Mouse (Mus musculus) adrenal gland, adult 18-20 months (tissue): ENCODE data around the gene Fgf22. TPM values are rescaled to one million over a fixed set of nuclear protein-coding genes. Genes with fewer than 3 reads are reported as not detected.

Experiments used
- DNase-seq, 2 experiments: peaks; one replicate each; pipeline ENCODE4 v3.0.0; 2021 to 2022; ENCODE audit warnings: low spot score in 2 of 2
- long read RNA-seq, 2 experiments: library from polyadenylated mRNA; stranded (forward); transcript quantifications; one replicate each; pipeline ENCODE4 v2.0.0; 2021
- total RNA-seq, 2 experiments: library from RNA; stranded (reverse); gene quantifications; 1 replicate in 1 of 2; 2 replicates in 1 of 2; pipeline ENCODE4 v1.2.3; 2021

Fgf22 gene
- under 1 TPM in 1 of 2 experiments, not detected in 1; 0.13 TPM for total RNA-seq
- long read RNA-seq, experiment 1, partial matches to known transcripts = 0 of 2 reads
- long read RNA-seq, experiment 1, other reads (novel, unspliced or antisense) = 1 of 2 reads
- long read RNA-seq, experiment 2, partial matches to known transcripts = 0 of 1 reads
- long read RNA-seq, experiment 2, other reads (novel, unspliced or antisense) = 0 of 1 reads

DNA sequence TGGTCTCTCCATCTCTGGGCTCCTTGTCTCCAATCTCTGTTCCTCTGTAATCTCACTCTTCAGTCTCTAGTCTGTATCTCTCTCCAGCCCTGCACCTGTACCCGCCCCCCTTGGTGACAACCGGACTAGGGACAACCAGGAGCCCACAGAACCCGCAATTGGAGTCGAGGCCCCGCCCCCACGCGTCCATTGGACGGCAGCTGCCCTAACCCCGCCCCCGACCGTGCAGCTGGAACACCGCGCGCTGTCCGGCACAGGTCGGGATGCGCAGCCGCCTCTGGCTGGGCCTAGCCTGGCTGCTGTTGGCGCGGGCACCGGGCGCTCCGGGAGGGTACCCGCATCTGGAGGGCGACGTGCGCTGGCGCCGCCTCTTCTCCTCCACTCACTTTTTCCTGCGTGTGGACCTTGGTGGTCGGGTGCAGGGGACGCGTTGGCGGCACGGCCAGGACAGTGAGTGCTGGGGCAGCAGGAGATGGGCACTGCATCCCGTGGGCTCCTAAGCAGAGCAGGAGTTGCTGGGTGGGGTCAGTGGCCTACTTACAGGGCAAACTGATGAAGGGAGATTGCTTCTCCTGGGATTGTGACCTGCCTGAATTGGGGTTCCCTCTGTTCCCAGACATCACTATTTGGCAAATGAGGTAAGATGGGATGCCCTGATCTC is at the start of gene Fgf22:
Fgf22 (plus strand) TSS at position 221 of the 661 bp plus-strand sequence.
- DNase-seq = peak; percentile 66 to 68

DNA sequence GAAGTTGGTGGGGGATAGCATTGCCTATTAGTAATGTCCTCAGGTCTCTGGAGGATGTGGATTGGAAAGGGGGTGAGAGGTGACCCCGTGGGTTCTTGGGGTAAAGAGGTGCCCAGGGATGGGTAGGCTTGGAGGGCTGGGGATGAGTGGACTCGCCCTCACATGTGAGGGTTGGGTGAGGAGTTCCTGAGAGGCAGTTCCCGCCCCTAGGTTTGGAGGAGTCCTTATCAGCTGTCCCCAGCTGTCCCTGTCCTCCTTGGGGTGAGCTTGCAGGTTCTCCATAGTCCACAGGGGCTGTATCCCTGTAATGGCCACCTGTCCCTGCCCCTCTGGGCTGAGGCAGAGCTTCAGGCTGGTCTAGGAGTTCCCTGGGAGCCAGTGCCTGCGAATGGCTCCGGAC is 48.9 kb upstream of the Fgf22 start:
- no peak for DNase-seq

- no peak for DNase-seq
These were observed 48.3 kb upstream of the Fgf22 start for GRCm38 (mm10) chr10:79706406-79707094.

DNA sequence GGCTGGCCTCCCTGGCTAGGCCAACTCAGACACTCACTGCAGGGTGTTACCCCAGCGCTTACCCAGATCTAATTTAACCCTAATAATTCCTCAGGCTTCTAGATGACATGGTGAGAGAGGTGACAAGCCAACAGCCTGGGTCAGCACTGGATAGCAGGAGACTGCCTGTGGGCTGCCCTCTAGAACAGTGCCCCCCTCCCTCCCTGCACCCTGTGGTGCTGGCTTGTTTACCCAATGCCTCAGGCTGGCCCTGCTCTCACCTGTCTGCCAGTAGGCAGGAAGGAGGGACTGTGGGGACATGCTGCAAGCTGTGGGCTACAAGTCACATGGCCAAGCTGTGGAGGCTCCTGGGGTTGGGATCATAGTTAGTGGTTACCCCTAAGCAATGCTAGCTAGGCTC is 47.7 kb upstream of the Fgf22 start:
- DNase-seq = no peak

GRCm38 (mm10) chr10:79707759-79708158 is 47.1 kb upstream of the Fgf22 start:
- no peak for DNase-seq

DNA sequence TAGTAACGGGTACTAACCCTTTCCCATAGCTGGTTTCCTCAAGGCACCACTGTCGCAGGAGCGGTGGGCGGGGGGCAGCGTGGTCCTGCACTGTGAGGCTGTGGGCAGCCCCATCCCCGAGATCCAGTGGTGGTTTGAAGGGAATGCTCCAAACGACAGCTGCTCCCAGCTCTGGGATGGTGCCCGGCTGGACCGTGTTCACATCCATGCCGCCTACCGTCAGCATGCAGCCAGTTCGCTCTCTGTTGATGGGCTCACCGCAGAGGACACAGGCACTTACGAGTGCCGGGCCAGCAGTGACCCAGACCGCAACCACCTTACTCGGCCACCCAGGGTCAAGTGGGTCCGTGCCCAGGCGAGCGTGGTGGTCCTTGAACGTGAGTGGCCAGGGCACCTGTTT is 46.2 kb upstream of the Fgf22 start:
- no peak for DNase-seq

DNA sequence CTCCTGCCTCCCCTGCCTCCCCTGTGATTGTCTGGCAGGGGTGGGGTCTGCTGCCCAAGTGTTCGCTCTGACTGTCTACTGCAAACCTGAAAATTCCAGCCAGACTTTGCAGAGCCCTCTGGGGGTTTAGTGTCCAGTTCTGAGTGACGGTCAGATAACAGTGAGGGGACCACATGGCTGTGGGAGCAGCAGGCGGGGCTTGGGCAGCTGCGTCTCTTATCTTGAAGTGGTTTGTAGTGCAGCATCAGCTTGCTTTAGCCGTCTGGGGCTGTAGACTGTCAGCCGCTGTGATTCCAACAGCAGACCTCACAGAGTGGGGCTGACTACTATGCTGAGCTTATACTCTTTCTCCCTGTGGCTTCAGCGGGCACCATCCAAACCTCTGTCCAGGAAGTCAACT is 45.6 kb upstream of the Fgf22 start:
- no peak for DNase-seq

DNA sequence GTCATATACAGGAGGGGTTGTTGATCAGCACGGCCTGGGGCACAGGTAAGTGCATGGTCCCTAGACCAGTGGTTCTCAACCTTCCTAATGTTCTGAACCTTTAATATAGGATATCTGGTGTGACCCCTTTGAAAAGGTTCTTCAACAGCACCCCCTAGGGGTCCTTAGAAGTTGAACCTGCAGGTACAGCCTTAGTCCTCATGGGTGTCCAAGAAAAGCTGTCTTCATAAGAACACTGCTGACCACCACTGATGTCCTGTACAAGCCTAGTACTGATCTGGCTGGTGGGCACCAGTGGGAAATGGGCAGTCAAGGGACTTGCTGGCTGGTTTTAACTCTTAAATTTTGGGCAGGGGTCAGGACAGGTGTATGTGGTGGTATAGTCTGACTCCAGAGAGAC is 42.8 kb upstream of the Fgf22 start:
- no peak for DNase-seq

GRCm38 (mm10) chr10:79712499-79713126 is 42.3 kb upstream of the Fgf22 start:
- DNase-seq = peak; percentile 74 to 86

DNA sequence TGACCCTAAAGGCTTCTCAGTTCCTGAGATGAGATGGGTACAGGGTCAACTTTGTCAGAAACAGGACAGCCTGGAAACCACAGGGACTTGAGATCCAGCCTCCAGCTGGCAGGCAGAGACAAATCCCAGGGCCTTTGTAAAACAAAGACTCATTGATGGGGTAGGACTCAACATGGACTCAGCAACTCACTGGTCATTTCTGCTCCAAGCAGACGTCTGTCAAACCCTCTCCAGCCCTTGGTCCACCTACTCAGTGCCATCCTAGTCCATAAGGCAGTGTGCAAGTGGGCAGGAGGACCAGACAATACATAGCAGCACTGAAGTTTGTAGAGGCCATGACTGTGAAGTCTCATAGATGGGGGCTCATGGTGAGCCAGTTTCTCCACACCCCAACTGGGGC is 41.7 kb upstream of the Fgf22 start:
- no peak for DNase-seq

DNA sequence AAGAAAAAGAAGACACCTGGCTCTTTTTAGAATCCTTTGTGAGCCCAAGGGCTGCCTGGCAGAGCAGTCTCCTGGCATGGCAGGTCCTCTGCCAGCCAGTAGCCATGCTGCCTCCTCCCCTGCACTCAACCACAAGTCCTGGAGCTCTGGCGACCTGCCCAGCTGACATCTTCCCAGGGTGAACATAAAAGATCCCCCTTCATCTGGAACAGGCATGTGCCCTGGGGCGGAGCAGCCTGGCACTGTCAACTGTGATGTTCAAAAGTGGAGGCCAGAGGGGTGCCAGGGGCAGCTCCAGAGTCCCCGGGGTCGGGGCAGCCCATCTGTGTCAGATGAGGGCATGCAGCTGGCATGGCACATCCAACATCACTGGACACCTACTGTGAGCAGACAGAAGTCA is 39.9 kb upstream of the Fgf22 start:
- DNase-seq = no peak

DNA sequence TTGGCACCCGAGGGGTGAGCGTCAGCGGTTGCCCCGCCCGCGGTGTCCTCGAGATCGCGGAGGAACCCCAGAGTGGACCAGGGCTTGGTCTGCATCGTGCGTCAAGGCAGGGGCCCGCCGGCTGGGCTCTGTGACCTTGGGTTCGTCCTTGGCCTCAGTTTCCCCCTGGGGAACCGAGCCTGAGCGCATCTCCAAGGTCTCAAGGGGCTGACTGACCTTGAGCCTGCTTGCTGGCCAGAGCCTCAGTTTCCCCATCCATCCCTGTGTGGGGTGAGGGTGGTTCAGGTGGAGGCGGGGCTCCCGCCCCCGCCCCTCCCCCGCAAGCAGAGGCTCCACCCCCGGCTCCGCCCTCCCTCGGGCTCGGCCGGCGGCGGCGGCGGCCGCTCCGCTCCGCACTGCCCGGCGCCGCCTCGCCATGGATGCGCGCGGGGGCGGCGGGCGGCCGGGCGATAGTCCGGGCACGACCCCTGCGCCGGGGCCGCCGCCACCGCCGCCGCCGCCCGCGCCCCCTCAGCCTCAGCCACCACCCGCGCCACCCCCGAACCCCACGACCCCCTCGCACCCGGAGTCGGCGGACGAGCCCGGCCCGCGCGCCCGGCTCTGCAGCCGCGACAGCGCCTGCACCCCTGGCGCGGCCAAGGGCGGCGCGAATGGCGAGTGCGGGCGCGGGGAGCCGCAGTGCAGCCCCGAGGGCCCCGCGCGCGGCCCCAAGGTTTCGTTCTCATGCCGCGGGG is 38.5 kb upstream of the Fgf22 start, which contains the start of gene Hcn2:
Hcn2 (plus strand) TSS at position 381 of the 734 bp plus-strand sequence.
- no peak for DNase-seq

GRCm38 (mm10) chr10:79716988-79717355 is 37.9 kb upstream of the Fgf22 start:
- no peak for DNase-seq

DNA sequence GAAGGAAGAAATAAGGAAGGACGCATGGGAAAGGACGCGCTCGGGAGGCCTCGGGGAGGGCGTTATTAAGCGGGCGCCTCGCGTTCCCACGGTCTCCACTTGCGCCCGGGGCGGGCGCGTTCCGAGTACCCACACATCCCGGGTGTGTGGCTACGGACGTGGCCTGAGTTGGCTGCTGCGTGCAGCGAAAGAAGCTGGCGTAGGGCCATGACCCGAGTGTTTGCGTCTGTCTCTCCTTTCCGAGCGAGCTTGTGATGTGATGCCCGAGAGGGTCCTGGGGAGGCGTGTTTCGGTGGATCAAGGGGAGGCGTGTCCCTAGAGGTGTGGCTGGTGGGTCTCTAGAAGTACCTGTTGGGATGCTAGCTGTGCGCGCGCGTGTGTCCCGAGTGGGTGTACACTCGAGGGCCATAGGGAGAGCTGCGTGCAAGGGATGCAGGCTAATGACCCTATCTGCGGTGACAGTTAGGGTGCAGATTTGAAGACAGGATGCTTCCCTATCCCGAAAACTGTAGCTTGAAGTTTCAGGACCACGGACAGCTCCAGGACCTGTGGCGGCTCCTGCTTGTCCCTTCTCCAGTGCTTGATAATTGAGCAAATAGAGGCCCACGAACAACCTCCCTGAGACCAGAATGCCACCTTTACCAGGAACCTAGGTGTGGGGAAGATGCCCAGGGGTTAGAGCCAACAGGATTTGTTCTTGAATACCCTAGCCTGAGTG is 37.1 kb upstream of the Fgf22 start:
- peak; percentile 72 to 73 for DNase-seq

DNA sequence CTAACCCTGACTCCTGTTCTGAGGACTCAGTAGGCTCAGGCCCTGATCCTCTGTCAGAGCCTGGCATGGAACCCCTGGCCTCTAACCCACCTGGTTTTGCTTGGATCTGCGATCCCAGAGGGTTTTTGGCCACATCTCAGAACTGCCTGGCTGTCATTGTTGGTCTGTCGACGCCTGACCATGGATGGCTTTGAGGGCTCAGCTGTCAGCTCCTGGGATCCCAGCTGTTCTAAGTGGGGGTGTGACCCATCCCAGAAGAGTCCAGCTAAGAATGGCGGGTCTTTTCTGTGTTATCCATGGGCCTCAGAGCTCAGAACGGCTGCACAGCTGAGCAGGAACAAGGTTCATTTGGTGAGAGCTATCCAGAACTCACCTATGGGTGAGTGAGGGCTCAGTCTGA is 33.8 kb upstream of the Fgf22 start:
- DNase-seq = no peak

- no peak for DNase-seq
These were observed 31.8 kb upstream of the Fgf22 start for GRCm38 (mm10) chr10:79723047-79723446.

DNA sequence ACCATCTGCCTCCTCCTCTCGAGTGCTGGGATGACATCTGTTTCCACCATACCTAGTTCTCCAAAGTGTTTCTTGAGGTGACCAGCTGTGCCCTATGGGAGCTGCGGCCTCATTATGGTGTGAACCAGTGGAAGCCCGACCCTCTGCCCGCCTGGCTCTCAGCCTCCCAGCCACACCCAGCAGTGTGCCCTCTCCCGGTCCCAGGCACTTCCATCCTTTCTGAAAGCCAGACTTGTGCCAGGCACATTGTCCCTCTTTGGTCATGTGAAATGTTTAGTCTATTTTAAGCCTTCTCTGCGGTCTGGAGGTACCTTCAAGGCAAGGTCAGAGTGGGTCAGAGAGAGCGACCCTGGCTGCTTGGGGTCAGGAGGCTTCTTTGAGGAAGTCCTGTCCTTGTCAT is 31.2 kb upstream of the Fgf22 start:
- DNase-seq = no peak

- peak; percentile 64 to 69 for DNase-seq
These were observed 28.8 kb upstream of the Fgf22 start for GRCm38 (mm10) chr10:79726090-79726489.

GRCm38 (mm10) chr10:79728323-79729249 is 26.3 kb upstream of the Fgf22 start:
- DNase-seq = no peak
